Mouse (Mus musculus) right cerebral cortex, postnatal 36 days (tissue): Measurements from ENCODE around the gene Prkaca.
"Not testable (repeated sequence)": the region's sequence is repeated elsewhere in the genome, so short reads cannot be mapped to it uniquely, and the experiment has no call there.

Source experiments
- DNase-seq, 2 experiments: peaks; one replicate each; pipeline ENCODE4 v3.0.0; 2022; ENCODE audit warnings: low spot score in 2 of 2, mixed read lengths in 1 of 2

The Prkaca gene

GRCm38 (mm10) chr8:84002957-84003611 is 30.3 kb downstream of the Prkaca start:
- no peak for DNase-seq

DNA sequence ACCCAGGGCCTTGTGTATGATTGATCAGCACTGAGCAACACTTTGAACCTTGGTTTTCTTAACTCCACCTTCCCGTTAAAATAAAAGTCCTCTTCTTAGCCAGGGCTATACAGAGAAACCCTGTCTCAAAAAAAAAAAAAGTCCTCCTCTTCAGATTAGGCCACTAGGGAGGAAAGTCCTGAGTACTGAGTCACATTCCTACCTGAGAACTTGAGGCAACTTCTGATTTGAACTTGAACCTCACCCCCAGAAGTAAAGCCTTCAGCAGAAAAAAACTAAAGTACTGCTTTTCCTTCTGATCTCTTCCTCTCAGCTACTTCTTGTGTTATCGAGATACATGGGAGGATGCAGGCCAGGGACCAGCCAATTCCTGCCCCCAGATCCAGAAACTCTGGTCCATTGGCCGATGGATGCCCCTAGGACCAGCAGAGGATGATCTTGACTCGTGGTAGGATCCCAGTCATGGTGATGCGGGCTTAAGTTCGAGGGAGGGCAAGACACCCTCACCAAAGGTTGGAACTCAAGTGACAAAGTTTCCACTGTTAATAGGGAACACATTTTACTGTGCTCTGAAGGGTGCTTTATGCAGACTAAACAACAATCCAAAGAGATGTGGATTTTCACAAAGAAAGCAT is 30.9 kb downstream of the Prkaca start:
- DNase-seq: no peak

DNA sequence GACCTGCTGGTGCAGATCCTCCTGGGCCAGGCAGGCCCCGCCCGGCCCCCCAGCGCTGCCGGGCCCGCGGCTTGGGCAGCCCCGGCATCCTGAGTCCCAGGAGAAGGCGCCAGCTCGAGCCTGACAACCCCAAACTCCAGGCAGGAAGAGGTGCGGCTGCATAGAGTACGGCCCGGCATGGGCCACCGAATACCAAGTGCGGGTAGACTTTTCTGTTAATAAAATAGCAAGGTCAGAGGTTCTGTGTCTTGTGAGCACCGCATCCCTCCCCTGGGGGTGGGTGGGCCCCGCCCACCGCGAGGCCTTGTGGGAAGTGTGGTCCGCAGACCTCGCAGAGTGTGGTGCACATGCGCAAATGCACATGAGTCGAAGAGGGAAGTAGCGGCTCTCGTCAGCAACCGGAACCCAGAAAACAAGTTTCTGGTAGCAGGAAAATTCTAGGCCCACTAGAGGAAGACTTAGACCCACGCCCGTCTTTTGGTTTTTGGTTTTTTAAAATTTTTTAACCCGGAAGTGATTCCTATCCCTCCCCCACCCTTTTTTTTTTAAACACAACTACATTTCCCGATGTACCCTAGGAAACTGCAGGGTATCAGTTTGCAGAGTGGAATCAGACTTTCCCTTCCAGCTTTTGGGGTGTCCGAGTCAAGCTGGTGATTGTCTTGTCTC is 31.9 kb downstream of the Prkaca start:
- DNase-seq: peak; percentile 87 to 91

DNA sequence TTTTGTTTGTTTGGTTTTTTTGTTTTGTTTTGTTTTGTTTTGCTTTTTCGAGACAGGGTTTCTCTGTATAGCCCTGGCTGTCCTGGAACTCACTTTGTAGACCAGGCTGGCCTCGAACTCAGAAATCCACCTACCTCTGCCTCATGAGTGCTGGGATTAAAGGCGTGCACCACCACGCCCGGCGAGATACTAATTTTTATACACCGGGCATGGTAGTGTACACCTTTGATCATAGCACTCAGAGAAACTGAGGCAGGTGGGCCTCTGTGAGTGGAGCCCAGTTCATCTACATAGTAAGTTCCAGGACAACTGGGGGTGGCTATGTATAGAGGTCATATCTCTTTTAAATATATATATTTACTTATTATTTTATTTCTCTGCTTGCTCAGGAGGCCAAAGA is 32.7 kb downstream of the Prkaca start:
- not testable (repeated sequence) for DNase-seq

- DNase-seq: no peak
Observed at GRCm38 (mm10) chr8:84008362-84008761, 35.6 kb downstream of the Prkaca start.

GRCm38 (mm10) chr8:84009876-84010275 is 37.1 kb downstream of the Prkaca start:
- peak; percentile 72 to 76 for DNase-seq

DNA sequence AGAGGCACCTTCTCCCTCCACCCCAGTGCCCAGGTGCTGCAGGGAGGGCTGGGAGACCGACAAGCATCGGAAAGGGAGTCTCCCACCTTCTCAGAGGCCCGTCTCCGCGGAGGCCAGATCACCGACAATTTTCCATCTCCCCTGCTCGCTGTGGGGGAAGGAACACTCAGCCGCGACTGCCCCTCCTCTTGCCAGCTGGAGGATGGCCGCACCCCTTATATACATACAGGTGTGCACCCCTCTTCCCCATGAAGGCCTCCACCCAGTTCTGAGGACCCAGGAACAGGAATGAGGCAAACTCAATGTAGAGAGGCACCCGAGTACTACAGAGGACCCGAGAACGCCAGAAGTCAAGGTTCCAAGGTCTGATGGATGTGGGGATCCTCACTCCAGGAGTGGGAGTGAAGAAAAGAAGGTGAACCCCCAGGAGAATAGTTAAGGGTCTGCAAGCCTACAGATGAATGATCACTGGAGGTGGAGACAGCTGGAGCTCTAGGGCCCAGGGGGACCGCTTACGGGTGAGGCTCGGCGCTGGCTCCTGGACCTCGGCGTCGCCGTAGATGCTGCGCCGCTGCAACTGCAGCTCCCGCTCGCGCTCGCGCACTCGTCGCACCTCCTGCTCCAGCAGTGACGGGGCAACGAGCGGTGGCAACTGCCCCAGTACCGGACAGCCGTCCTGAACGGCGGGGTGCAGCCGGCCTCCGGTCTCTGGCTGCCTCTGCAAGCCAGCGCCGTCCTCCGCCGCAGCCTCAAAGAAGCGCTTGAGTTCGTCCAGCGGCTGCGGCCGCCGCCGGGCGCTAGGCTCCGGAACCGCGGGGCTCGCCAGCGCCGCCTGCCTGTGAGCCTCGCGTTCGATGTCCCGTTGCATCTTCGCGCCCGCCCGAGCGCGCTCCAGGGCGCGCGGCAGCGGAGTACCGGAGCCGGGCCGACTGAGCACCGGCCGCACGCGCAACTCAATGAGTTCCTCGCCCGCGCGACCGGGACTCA is 38.1 kb downstream of the Prkaca start:
- peak in 1 of 2 experiments; percentile 46 for DNase-seq

DNA sequence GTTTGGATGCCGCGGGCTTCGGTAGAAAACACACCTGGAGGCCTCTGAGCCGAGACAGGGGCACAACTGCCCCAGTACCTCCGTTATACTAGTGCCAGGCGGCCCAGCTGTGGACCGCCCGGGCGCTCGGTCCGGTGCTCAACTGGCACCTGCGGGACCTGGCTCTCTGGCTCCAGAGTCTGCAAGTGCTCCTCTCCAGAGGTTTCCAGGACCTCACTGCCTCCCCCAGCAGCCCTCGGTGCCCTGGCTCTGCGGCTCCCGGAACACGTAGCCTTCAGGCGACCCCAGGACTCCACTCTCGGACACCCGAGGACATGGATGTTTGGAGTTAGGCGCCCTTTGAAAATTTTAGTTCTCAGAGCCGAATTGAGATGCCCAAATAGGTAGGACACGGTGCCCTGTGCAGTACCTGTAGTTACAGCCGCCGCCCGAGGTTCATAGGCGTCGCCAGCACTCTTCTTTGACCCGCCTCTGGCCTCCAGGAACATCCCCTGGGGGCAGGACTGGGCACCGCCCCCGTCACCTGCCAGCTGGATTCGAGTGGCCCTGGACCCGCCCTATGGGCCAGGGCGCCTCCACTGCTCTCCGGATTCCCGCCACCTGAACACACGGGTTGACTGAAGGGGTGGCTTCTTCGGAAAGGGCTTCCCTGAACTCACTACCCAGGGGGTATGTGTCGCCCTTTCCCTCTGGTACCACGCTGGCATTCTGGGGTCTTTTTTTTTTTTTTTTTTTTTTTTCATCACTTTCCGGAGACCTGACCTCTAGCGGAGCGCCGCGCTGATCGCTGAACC is 39.1 kb downstream of the Prkaca start, which contains the start of gene 2210011C24Rik:
2210011C24Rik (minus strand) TSS at position 467 of the 794 bp plus-strand sequence.
- DNase-seq: no peak

GRCm38 (mm10) chr8:84012499-84013165 is 39.8 kb downstream of the Prkaca start:
- no peak for DNase-seq

- DNase-seq: no peak
Observed at GRCm38 (mm10) chr8:84015833-84016232, 43.0 kb downstream of the Prkaca start.

- no peak for DNase-seq
Observed at GRCm38 (mm10) chr8:84019738-84020137, 46.9 kb downstream of the Prkaca start.

GRCm38 (mm10) chr8:84021096-84021495 is 48.3 kb downstream of the Prkaca start, which contains the start of gene Palm3:
Palm3 (plus strand) TSS chr8:84021471.
- DNase-seq: no peak

DNA sequence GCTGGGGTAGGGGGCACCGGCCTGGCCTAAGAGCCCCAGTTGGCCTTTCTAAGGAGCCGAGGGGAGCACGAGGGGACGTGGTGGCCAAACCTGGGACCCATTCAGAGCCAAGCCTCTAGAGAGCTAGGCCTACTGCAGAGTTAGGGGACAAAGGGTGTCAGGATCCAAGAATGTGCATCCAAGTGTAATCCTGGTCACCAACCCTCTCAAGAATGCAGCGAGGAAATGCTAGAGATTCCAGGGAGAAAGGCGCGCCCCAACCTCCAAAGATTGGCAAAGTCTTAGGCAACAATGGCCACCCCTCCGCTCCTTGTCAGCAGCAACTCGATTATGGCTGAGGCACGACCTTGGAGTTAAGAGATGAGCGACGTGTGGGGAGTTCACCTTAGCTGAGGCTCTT is 48.8 kb downstream of the Prkaca start:
- no peak for DNase-seq

GRCm38 (mm10) chr8:84023085-84023484 is 50.3 kb downstream of the Prkaca start:
- no peak for DNase-seq

DNA sequence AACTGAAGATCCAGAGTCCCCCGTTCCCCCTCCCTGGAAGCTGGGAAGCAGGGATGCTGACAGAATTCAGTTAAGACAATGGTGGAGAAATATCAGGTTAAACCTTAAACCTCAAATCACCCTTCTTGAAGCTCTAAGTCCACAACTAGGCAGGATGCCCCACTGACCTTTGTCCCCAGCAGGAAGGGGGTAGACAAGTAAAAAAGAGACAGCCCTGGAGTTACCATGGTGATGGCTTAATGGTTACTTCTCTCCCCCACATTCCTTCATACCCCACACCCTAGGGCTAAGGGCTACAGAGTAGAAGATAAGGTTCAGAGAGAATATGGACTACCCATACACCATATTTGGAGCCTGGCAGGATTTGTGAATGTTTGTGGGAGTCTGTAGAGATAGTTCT is 50.8 kb downstream of the Prkaca start:
- no peak for DNase-seq

DNA sequence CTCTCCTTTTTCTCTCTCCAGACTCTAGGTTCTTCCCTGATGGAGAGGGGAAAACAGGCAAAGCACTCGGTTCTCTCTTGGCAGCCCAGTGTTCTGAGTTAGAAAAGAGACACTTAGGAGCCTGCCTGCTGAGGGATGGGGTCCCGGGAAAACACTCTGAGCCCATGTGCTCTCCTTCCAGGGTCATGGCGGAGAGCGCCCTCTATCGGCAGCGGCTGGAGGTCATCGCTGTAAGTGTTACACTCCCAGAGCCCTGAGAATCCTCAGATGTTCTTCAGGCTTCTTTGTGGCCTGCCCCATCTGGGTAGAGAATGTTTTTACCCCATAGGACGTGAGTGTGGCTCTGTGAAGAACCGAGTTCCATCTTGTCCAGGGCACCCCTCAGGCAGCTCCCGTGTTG is 51.4 kb downstream of the Prkaca start:
- no peak for DNase-seq

DNA sequence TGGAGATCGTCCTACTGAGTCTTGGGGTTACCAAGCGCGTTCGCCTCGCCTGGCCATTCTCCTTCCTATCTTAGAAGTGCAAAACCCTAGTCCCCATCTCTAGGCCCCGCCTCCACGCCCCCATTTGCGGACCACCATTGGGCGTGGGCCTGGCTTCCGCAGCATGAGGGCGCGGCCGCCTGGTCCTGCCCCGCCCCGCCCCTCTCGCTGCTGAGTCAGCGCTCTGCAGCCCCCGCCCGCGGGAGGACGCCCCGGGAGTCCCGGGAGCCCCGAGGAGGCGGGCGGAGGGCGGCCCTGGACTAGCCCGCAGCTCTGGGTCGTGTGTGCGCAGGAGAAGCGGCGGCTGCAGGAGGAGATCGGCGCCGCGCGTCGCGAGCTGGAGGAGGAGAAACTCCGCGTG is 53.1 kb downstream of the Prkaca start:
- DNase-seq: no peak

DNA sequence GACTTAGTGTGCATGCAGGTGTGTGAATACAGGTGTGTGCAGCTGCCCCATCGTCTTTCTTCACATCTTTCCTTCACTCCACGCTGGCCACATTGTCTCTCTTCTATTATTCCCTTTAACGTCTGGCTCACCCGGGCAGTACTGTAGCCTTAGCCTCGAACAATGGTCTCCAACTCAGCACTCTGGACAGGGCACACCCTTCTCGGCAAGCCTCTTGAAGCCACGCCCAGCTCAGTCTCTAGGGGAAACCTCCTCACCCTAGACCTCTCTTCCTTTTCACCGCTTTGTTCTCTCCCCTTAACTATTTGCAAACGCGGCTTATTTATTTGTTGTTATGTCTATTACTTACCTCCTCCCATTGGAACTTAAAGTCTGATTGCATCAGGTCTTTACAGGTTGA is 54.7 kb downstream of the Prkaca start:
- no peak for DNase-seq

DNA sequence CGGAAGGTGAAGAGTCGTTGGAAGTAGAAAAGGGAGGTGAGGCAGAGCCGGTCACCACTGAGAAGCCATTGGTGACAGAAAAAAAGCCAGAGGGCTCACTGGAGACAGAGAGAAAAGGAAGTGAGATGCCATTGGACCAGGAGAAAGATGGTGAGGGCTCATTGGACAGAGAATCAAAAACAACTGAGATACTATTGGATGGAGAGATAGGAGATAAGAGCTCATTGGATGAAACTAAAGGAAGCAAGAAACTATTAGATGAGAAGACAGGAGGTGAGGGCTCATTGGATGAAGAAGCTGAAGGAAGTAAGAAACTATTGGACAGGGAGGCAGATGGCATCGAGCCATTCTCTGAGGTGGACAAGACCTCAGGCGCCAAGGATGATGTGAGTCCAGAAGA is 56.5 kb downstream of the Prkaca start:
- DNase-seq: no peak

DNA sequence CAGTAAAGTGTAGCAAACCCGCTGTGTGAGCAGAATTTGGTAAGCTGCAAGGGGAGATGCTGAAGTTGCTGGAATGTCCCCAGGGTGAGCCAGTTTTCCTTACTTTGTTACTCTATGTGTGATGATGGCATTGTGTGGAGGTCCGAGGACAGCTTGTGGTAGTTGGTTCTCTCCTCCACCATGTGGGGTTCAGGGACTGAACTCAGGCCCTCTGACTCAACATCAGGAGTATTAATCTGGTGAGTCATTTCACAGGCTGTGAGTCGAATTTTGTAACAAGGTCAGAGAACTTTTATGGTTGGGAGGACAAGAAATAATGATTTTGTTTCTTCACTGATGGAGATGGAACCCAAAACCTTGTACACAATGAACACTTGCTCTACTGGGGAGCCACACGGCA is 60.0 kb downstream of the Prkaca start:
- no peak for DNase-seq
